Mouse (Mus musculus): ENCODE measurements at regions not wholly inside any gene's neighbourhood (a gene's known extent, or its start where the extent isn't known, plus 50 kb on each side); places are given as distances from the start of the nearest gene placed in this dataset.

DNA sequence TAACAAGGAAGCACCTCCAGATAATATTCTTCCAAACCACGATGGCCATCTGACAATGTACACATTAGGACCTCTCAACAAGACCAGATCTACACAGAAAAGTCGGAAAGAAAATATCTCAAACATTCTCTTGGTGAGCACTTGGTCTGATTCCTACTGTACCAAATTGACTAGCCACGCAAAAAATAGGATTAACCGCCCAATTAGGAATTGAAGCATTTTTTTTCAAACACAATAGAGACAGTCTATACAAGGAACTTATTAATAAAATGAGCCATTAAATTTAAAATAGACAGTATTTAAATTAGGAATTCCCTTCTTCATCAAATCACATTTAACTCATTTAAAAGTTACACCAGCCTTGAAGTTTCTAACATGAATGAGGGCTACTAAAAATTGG, 655.0 kb downstream of the Car8 start:
- TF ChIP-seq CTCF (IDR thresholded peaks at IDR 0.05; ENCODE audit: insufficient read depth, low read length) (no peak), POLR2A (IDR thresholded peaks at IDR 0.05; ENCODE audit: borderline replicate concordance, extremely low read depth, low read depth, low read length) (no peak)

Measured in lung, adult 2 months (tissue).